ENCODE assay signal across 8 mouse cellular contexts in genomic region chr13:58401135-58402002, GRCm38 (mm10). TPM values are rescaled to one million over a fixed set of nuclear protein-coding genes. Genes with fewer than 3 reads are reported as not detected.
DNase-seq lines count a peak whose midpoint lies in the region; ATAC-seq lines count a peak whose summit lies in the region.

No protein-coding gene starts in this region.

- intact Hi-C loops in left cerebral cortex, postnatal 14 days (cut with DNase I) = loop anchor here (5.0 kb wide), 3 partner anchors 121 to 186 kb away; no protein-coding TSS in a partner anchor

- peak; percentile 20; the same call in 1 of the 2 replicates for ATAC-seq in common myeloid progenitor, adult 5-6 weeks (replicated peaks; ENCODE audit: low read depth, poor library complexity, severe bottlenecking)
- peak; percentile 27 for ATAC-seq in inflammation-experienced regulatory T-cells, adult 6 months
- peak; percentile 33 for ATAC-seq in megakaryocyte progenitor cell, adult 5-6 weeks (replicated peaks; ENCODE audit: poor library complexity)

- peak; percentile 92 for DNase-seq in ZHBTc4 (ENCODE audit: low read depth, low spot score)
- peak; percentile 18 to 44 for DNase-seq in gastrocnemius, adult 8-10 months (ENCODE audit: low spot score in 2 of 2)
- peak; percentile 73 to 74 for DNase-seq in left cerebral cortex, postnatal 14 days (ENCODE audit: low spot score in 2 of 2)
- DNase-seq in right cerebral cortex, adult 2 months (ENCODE audit: low spot score in 2 of 2) = peak; percentile 66 to 70
- DNase-seq in urinary bladder, postnatal 36 days (ENCODE audit: low spot score in 2 of 2) = peak; percentile 58 to 66

RNA-seq across cellular contexts. Expression of gene Rmi1, which starts 0.7 kb away (rescaled TPM):
- total RNA-seq in common myeloid progenitor, adult 5-6 weeks (2017) = 22.6 and 31.9 TPM in 2 replicates
- total RNA-seq in gastrocnemius, adult 8-10 months (2022) = 1 to 10 TPM; 5.7 to 7.8 (median 6.4) TPM
- 10 to 100 TPM; 22.8 to 24.7 (median 23.3) TPM for polyA plus RNA-seq in inflammation-experienced regulatory T-cells, adult 6 months (2017; shearing (Covaris generic))
- 10 to 100 TPM; 12.8 to 13.0 TPM for total RNA-seq in left cerebral cortex, postnatal 14 days (2021)
- total RNA-seq in megakaryocyte progenitor cell, adult 5-6 weeks (2015) = 38.1 and 39.8 TPM in 2 replicates
- total RNA-seq in megakaryocyte progenitor cell, adult 5-6 weeks (2017) = 17.7 and 27.0 TPM in 2 replicates

RNA-seq across cellular contexts. Expression of gene Hnrnpk, which starts 1.8 kb away (rescaled TPM):
- total RNA-seq in common myeloid progenitor, adult 5-6 weeks (2017) = 2,083 and 2,160 TPM in 2 replicates
- total RNA-seq in gastrocnemius, adult 8-10 months (2022) = 100 to 1,000 TPM; 203 to 256 (median 231) TPM
- 1,000 to 10,000 TPM; 1,885 to 2,917 (median 2,228) TPM for polyA plus RNA-seq in inflammation-experienced regulatory T-cells, adult 6 months (2017; shearing (Covaris generic))
- 100 to 1,000 TPM; 649 to 670 TPM for total RNA-seq in left cerebral cortex, postnatal 14 days (2021)
- total RNA-seq in megakaryocyte progenitor cell, adult 5-6 weeks (2015) = 807 and 878 TPM in 2 replicates
- total RNA-seq in megakaryocyte progenitor cell, adult 5-6 weeks (2017) = 1,846 and 2,313 TPM in 2 replicates

RNA-seq across cellular contexts. Expression of gene 2210016F16Rik, which starts 16.3 kb away (rescaled TPM):
- total RNA-seq in common myeloid progenitor, adult 5-6 weeks (2017) = 10.2 and 14.8 TPM in 2 replicates
- 1 to 10 TPM; 6.3 to 7.7 (median 7.3) TPM for total RNA-seq in gastrocnemius, adult 8-10 months (2022)
- polyA plus RNA-seq in inflammation-experienced regulatory T-cells, adult 6 months (2017; shearing (Covaris generic)) = 10 to 100 TPM in 2 of 3 experiments, 1 to 10 TPM in 1; 5.5 to 24.5 (median 21.2) TPM
- 1 to 10 TPM; 4.5 to 5.1 TPM for total RNA-seq in left cerebral cortex, postnatal 14 days (2021)
- 17.3 and 20.6 TPM in 2 replicates for total RNA-seq in megakaryocyte progenitor cell, adult 5-6 weeks (2015)
- 11.4 and 11.8 TPM in 2 replicates for total RNA-seq in megakaryocyte progenitor cell, adult 5-6 weeks (2017)

RNA-seq across cellular contexts. Expression of gene Kif27, which starts 42.4 kb away (rescaled TPM):
- 0.39 TPM in 1 of 2 replicates, not detected in the other for total RNA-seq in common myeloid progenitor, adult 5-6 weeks (2017)
- total RNA-seq in gastrocnemius, adult 8-10 months (2022) = under 1 TPM in 2 of 4 experiments, not detected in 2; 0.05 to 0.15 TPM
- not detected for polyA plus RNA-seq in inflammation-experienced regulatory T-cells, adult 6 months (2017; shearing (Covaris generic))
- 1 to 10 TPM; 2.6 to 3.3 TPM for total RNA-seq in left cerebral cortex, postnatal 14 days (2021)
- total RNA-seq in megakaryocyte progenitor cell, adult 5-6 weeks (2015) = 0.20 TPM in 1 of 2 replicates, not detected in the other
- total RNA-seq in megakaryocyte progenitor cell, adult 5-6 weeks (2017) = not detected in 2 replicates

Comparison
In these comparisons a context has a peak if more than half of its experiments do, and no peak if none do; other contexts are left out.
1. Peak in every context shown above with its lines: DNase-seq and ATAC-seq.
2. DNase-seq: peak in every context shown above with its lines; median percentile 92 in ZHBTc4; 74 in left cerebral cortex, postnatal 14 days; 68 in right cerebral cortex, adult 2 months; 62 in urinary bladder, postnatal 36 days; 31 in gastrocnemius, adult 8-10 months.